Mouse (Mus musculus): ENCODE data around the gene Map7d1.

- TF ChIP-seq GATA1 (IDR thresholded peaks at IDR 0.05; ENCODE audit: low read length) (no peak), TAL1 (IDR thresholded peaks at IDR 0.05; ENCODE audit: low read length) (no peak)
Measured at GRCm38 (mm10) chr4:126259063-126259462, 2.9 kb upstream of the Map7d1 start.

All from erythroblast, embryonic 14.5 days (primary cell).